Mouse (Mus musculus) cortical plate, adult 2 months (tissue): ENCODE data around the gene Snta1.

Source experiments
- CTCF ChIP-seq: fragments of 200-500 bp; IDR thresholded peaks from 2 replicates; pipeline ENCODE4 v1.5.1; 2011; ENCODE audit warnings: mild to moderate bottlenecking, control low read depth, low read length; ENCODE audit not compliant: insufficient read depth; ENCODE audit errors: extremely low read depth
- POLR2A ChIP-seq: fragments of 200-500 bp; IDR thresholded peaks from 2 replicates; pipeline ENCODE4 v1.6.1; 2011; ENCODE audit warnings: mild to moderate bottlenecking, low read length, control low read depth; ENCODE audit not compliant: insufficient read depth; ENCODE audit errors: extremely low read depth

DNA sequence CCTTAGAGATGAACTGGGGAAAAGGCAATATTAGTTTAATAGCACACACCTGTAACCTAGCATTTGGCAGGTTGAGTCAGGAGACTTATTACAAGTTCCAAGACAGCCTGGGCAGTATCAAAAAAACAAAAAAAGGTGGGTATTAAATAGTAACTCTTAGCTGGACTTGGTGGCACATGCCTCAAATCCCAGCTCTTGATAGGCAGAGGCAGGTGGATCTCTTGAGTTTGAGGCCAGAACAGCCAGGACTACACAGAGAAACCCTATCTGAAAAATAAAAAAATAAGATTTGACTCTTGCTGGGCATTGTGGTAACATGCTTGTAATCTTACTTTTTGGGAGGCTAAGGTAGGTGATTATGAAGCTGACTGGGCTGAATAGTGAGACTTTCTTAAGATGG is 32.6 kb upstream of the Snta1 start:
- no peak for TF ChIP-seq CTCF
- TF ChIP-seq POLR2A: no peak
